Mouse (Mus musculus) gastrocnemius, adult 8-10 months (tissue): Measurements from ENCODE around the gene Dgkz. TPM values are rescaled to one million over a fixed set of nuclear protein-coding genes. Genes with fewer than 3 reads are reported as not detected.

Source experiments
- DNase-seq, 2 experiments: peaks; one replicate each; pipeline ENCODE4 v3.0.0; 2022; ENCODE audit warnings: low spot score in 2 of 2
- total RNA-seq, 4 experiments: library from RNA; stranded (reverse); gene quantifications; 2 replicates each; pipeline ENCODE4 v1.2.4; 2022

Gene Dgkz
- total RNA-seq, 4 experiments from 2014 or later: 24.7 to 39.3 (median 28.4) TPM

DNA sequence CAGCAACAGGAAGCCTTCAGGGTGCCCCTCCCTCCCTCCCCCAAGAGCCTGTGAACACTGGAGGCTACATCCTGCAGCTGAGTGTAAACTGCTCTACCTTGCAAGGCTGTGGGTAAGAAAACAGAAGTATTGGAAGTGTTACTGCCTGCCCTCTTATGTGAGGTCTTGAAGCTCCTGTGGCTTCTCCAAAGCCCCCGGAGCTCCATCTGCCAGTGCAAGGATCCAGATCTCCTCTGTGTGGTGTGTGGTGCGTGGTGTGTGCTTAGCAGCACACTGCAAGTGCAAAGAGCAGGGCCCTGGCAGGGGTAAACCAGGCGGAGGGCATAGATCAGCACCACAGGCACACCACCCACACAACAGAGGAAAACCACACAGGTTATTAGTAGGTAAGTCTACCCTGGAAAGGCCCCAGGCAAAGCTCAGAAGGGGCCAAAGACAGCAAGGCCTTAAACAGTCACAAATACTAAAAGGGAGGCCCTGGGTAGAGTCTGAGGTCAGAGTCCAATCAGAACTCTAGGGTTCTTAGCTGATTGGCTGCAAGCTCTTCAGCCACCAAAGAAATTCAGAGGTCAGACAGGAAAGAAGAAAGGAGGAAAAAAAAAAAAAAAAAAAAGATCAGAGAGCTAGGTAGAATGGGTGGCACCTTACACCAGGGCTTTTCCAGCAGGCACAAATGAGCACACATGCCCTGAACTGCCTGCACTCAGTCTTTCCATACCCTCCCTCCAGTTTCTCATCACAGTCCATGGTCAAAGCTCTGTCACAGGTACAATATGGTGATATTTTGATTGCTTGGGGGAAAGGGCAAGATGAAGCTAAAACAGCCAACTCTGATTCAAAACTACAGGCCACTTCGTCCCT is 13.5 kb downstream of the Dgkz start:
- no peak for DNase-seq

DNA sequence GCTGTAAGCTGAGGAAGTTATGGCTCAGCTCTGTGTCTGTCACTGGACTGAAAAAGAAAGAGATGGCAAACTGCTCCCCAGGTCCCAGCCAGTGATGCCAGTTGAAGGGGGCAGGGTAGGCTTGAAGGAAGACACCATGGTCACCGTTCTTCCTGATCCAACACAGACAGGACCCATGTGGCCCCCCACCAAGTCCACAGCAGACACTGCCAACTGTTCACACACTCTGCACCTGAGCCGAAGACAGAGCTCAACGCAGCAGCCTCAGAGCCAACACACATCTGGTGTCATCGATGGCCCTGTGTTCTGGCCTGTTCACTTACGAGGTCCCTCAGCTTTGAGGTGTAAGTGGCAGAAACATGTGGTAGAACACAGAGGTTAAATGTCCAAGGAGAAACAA is 15.2 kb downstream of the Dgkz start:
- DNase-seq: no peak

DNA sequence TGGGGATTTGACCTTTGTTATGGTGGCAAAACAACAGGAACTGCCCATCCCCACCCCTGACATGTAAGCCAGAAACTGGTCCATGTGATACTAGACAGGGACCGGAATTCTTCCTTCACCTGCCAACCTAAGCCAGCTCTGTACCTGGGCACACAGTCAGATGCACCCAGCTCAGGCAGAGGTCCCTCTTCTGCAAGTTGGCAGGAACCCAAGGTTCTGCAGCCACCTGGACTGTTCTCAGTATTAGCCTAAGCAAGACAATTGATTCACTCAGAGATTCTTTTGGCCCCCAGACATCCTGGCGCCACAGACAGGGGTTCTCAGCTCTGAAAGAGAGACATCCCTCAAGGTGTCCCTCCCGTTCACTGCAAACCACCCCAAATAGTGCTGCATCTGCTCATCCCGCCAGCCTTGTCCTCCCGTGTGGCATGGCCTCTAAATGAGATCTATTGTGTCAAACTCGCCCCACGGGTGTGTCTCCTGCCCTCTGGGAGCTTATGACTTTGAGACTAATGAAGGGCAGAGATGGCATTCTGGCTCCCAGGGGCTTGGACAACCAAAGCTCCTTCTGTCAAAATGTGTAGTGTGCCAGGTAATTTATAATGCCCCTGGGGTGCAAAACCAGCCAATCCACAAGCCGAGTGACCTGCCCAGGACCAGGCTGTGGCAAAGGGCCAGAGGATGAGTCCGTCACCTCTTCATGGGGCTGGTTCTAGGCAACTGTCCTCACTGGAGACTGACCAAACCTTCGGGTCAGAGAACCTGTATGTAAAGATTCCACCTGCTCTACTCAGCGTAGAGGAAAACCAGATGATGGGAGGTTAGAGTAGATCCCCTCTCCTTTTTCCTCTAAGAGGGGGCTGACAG is 15.9 kb downstream of the Dgkz start:
- DNase-seq: no peak

DNA sequence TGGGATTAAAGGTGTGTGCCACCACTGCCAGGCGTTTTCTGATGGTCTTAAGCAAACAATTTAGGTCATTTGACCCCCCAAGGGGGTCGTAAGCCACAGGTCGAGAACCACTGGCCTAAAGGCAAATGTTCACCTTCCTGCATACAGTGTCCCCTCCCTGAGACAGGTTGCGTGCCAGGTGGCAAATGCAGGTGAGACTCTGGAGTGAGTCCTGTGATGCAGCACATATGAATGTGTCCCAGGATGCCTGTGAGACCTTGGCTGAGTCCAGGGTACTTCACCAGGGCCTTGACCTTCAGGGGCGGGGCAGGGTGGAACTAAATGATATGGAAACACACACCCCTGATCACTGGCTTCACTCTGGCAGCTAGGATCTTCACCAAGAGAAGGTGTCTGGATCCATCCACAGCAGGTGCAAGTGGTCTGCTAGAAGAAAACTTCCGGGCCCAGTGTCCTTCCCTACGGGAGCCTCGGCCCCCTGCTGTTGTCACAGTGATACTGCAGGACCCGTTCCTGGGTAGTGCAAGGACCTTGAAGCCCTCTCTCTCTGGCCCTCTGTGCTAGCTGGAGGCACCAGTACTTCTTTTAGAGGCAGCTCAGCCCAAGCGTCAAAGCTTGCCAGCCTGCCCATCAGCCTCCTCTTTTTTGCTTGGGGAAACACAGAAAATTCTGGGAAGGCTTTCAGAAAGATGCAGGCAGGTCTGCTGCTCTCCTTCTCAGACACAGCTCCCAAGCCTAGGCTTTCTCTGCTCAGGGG is 16.8 kb downstream of the Dgkz start:
- DNase-seq: peak in 1 of 2 experiments; percentile 42

DNA sequence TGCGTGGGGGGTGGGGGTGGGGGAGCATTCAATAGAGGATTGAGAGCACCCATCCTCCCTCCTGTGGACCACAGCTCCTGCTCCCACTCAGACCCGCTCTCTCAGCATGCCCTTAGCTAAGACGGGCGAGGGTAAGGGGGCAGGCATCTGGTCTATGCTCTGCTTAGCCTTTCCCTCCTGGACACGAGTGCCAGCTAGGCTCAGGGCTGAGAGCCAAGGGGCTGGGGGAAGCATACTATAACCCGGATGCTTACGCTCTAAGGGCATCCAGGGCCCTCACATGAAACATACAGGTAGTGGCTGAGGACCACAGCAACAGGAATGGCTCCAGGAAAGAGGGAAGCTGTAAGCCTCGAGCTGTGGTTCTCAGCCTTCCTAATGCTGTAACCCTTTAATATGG is 17.6 kb downstream of the Dgkz start:
- DNase-seq: no peak

DNA sequence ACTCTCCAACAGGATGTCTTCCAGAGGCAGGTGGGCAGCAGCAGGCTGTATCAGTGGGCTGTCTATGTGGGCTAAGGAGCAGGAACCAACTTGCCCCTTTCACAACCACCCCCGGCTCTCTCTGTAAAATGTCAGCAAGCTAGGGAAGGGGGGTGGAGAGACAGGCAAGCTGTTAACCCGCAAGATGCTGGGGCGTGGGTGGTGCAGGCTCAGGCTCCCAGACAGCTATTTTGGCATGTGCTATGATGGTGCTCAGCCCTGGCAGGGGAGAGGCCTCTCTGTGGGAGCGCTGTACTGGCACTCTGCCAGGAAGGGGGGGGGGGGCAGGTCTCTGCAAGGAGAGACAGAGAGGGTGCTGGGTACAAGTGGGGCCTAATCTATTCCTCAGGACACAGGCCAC is 18.6 kb downstream of the Dgkz start:
- no peak for DNase-seq

DNA sequence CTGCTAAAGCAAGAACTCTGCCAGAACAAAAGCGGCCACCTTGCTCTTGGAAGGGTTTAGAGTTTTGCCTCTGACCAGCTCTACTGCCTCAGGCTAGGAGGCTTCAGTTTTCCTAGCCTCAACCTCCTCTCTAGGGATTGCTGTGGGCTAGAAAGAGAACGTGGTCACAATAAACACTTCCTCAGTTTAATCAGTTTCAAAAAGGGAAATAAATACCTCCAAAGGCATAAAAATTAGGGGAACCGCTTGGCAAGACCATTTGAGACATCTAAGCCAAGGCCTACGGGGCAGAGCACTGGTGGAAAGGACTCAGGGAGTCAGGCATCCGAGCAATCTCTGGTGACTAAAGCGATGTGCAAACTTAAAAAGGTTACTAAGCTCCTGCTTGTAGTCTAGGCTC is 19.8 kb downstream of the Dgkz start:
- no peak for DNase-seq

DNA sequence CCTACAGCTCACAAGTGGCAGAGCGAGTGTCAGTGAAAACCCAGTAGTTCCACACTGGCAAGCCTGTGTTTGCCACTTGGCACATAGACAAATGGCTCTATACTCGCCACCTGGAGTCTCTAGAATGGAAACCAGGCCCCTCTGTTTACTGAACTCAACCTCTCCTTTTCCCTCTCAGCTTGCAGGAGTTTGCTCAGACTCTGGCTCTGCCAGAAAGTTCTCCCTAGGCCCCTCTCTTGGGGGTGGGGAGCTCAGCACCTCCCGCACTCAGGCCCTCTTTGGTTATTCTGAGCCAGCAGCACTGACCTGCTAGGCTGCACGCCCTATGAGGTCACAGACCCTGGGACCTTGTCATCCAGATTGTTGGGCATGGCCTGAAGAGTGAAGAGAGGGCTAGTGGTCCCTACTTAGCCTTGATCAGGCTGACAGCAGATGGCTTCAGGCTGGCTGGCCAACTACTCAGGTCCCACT is 20.5 kb downstream of the Dgkz start:
- DNase-seq: no peak

DNA sequence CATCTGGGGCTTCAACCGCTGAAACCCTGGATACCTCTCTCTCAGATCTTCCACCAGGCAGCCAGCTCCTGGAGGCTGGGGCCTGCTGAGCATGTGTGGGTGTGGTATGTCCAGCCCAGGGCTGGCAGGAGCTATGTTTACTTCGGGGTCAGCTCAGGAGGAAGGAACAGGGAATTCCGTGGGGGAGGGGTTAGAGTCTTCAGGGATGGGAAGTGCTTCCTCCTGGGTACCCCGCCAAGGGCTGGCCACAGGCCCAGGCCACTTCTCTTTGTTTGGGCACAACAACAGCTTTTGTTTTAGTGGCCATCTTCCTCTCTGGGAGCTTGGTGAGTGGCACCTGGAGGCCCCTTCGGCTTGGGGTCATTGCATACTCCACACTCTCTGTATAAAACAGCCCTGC is 21.8 kb downstream of the Dgkz start:
- DNase-seq: peak in 1 of 2 experiments; percentile 56

DNA sequence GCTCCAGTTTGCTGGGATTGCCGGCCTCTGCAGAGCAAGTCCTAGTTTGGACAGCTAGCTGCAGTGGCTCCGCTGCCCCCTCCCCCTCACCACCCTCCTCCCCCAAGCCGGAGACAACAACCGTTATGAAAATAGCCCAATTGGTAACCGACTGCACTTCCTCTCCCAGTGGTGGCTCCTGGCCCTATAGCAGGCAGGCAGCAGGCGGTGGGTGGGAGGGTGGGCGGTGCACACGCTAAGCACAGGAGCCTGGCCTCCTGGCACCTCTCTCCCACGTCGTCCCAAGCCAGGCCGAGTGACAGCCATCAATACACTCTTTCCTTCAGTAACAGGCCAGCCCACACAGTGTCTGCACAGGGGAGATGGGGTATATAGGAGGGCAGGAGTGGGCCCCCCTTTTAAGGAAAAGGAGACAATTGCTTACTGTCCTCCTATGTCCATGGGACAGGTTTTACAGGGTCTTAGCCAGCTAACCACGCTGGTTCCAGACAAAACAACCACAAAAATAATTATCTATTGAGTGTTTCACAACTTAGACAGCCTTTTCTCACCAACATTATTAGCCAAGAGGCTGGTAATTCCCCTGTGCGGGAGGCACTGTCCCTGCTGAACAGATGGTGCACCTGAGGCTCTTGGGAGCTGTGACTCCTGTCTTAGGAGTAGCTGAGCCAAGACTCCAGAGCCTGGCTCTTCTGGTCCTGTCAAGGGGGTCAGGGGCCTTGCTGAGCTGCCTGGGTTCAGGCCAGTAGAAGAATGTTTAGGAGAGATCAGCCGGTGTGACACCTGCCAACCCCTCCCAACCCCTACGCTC is 25.2 kb downstream of the Dgkz start:
- DNase-seq: peak in 1 of 2 experiments; percentile 54

DNA sequence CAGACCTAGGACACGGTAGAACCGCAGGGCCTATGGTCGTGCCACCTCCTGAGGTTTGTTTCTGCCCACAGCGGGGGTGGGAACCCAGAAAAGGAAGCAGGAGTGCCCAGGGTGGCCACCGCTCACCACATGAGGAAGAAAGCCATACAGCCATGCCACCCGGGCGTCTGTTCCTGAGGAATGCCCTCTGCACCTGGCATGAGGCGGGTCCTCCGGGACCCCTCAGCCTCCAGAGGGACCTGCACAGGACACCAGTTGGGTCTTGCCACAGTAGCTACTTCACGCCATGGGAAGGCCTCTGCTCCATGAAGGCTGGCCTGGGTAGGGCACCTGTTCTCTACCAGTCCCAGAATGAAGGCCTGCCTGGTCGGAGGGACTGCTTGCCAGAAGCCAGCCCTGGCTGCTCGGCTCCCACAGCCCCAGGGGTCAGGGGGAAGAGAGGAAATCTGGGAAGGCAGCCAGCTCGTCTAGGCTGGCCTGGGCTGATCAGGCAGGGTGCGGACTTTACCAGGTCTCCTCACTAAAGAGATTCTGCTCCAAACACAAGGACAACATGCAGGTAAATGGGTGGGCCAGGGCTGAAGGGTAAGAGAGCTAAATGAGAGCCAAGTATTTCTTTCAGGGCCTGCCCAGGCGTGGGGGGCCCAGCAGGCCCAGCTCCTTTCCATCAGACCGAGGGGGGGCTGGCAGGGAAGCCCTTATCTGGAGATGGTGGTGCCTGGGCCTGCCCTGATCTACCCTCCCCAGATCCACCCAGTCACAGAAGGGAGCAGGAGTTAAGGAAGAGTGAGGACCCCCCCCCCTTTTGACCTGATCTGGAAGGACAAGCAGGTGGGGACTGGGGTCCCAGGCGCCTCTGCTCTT is 26.0 kb downstream of the Dgkz start:
- DNase-seq: peak in 1 of 2 experiments; percentile 62

DNA sequence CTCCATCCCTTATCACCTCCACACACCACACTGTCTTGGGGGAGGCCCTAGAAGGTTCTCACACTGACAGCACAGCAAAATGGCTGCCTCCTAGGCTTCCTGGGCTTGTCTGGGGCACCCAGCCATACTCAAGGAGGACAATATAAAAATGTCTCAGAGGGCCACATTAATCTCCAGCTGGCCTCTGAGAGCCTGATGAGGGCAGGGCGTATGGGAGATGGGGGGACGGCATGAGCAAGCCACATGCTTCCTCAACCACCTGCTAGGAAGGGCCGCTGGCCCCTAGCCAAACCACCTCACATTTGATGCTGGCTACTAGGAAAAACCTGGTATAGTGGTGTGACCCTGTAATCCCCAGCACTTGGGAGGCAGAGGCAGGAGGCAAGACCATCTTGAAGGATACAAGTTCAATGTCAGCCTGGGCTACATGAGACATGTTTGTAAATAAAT is 26.8 kb downstream of the Dgkz start:
- peak in 1 of 2 experiments; percentile 45 for DNase-seq

DNA sequence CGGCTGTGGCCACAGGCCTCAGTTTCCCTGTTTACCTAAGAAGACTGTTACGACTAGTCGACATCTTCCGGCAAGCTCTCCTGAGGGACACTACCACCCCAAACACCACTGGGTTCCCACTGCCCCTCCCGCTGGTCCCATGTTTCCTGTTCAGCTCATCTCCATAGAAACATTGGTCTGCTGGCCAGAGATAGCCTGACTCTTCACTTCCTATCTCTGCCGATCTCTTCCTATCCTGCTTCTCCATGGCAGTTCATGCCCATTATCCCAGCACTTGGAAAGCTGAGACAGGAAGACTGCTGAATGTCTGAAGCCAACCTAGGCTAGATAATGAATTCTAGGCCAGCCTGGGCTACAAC is 27.5 kb downstream of the Dgkz start:
- DNase-seq: no peak

DNA sequence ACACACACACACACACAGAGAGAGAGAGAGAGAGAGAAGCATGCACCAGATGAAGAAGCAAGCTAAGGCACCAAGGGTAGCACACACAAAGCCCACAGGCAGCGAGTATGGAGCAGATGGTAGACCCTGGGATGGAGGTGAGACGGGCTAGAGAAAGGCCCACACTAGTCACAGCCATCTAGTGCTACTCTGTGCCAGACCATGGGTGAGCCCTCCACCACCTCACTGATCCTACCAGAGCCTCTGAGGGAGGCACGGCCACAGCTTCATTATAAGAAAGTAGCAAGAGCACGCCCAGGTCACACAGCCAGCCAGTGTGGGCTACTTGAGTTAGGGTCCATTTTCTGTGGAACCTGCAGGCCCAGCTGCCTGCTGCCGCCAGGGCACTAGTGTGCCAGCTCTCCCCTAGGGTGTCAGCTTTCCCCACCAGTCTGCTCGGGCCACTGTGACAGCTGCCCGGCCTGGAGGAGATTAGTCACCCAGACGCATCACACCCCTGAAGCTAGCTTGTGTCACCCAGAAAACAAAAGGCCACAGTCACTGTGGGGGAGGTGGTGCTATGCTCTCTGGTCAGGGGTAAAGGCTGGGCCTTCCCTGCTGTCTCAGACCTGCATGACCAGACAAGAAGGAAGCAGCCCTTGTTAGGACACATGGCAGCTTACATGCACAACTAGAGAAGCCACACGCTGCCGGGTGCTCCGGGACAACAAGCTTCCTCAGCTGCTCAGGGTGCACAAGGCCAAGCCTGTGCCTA is 28.1 kb downstream of the Dgkz start:
- DNase-seq: peak; percentile 52 to 77

DNA sequence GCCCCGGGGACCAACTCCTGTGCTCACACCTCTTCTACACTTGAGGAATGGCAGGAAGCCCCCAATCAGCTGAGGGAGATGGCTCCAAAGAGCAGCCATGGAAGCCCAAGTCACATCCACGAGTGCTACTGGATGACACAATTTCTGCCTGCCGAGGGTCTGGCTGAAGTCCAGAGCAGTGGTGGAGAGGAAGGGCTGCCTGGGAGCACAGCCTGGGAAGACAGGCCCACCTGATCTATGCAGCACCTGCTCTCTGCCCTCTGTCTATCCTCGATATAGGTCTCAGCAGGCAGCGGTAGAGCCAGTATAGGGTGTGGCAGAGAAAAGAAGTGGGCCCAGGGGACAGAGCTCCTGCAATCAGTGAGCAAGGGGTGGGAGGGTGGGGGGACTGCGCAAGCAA is 28.8 kb downstream of the Dgkz start:
- DNase-seq: no peak

DNA sequence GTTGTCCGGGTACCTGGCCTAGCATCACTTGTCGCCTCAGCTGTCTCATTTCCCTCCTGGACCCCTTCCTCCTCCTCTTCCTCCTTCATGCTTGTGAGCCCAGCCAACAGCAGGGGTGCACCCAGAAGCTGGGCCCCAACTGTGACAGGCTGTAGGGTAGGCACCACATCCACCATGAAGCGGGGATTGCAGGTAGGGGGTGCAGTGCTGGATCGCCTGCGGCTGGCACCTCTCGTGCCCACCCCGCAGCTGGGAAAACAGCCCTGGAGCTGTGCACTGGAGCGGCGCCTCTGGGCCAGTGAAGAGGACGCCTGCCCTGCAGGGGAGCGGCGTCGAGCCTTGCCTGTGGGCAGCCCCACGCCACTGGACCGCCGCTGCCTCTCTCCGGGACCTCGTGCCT is 30.2 kb downstream of the Dgkz start, which contains the start of gene Gm9821:
Gene Gm9821 (plus strand): TSS at position 221 of the 400 bp plus-strand sequence.
- DNase-seq: no peak

DNA sequence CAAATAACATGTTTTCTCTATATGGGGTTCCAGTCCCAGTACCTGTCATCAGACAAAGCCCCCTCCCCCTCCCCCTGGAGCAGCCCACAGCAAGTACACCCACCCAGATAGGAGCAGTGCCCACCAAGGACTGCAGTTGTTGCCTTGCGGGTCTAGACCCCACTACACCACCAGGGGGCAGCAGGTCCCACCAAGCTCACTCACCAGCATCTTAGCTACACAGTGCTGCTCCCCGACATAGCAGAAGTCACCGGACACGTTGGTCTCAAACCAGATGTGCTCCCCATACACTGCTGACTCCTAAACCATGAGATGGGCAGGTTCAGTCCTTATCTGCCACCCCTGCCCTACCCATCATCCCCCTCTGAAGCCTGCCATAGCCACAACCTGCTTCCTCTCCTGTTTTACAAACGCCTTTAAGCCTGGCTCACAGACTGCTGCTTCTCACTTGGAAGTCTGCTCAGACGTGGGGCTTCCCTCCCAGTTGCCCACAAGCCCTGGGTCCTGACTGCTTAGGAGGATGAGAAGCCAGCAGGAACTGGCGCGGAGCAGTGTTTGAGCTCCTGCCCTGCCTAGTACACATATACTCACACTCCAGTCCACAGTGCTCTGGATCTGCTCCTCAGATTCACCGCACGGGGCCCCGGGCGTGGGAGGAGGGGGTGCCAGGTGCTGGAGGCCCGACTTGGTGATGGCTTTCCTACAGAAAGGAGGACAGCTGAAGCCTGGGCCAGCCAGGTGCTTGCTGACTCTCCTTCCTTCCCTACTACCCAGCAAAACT is 31.3 kb downstream of the Dgkz start:
- DNase-seq: peak; percentile 59 to 62

DNA sequence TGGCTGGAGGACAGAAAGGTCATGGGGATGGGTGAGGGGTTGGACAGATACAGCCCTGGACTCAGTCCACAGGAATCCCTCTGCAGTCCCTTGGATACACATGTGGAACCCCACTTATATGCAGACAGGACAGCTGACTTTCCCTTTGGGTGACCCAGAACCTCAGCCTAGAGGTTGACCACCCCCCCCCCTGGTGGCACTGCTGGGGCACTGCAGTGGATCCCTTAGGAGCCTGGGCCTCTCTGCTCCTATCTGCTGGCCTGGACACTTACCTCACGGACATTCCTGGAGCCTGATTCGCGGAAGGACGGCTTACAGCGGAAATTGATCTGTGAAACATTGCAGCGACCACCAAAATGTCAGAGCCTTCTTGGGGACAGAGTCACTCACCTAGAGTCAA is 33.3 kb downstream of the Dgkz start:
- DNase-seq: no peak
